Mouse (Mus musculus) embryonic facial prominence, embryonic 10.5 days (tissue): ENCODE measurements around the gene Tcn2. TPM values are rescaled to one million over a fixed set of nuclear protein-coding genes. Genes with fewer than 3 reads are reported as not detected.

ENCODE experiments used
- DNase-seq: peaks from one replicate; pipeline ENCODE4 v3.0.0-alpha.2; 2017; ENCODE audit warnings: low spot score
- H3K27ac ChIP-seq: fragments of 300-500 bp; sonication (generic); replicated peaks from 2 replicates; pipeline ENCODE4 v1.5.1; 2016; ENCODE audit warnings: mild to moderate bottlenecking
- H3K27me3 ChIP-seq: fragments of 300-500 bp; sonication (generic); replicated peaks from 2 replicates; pipeline ENCODE4 v1.6.1; 2016; ENCODE audit warnings: low read depth, mild to moderate bottlenecking; ENCODE audit not compliant: poor library complexity, severe bottlenecking
- H3K36me3 ChIP-seq: fragments of 300-500 bp; sonication (generic); replicated peaks from 2 replicates; pipeline ENCODE4 v1.6.1; 2016; ENCODE audit warnings: mild to moderate bottlenecking, moderate library complexity
- H3K4me1 ChIP-seq: fragments of 300-500 bp; sonication (generic); 2 replicates; pipeline ENCODE4 v1.6.1; 2016
- H3K4me3 ChIP-seq: fragments of 300-500 bp; sonication (generic); 2 replicates; pipeline ENCODE4 v1.5.1; 2016; ENCODE audit warnings: mild to moderate bottlenecking, moderate library complexity
- H3K9me3 ChIP-seq: fragments of 300-500 bp; sonication (generic); 2 replicates; pipeline ENCODE4 v1.6.1; 2016; ENCODE audit warnings: mild to moderate bottlenecking
- WGBS: fragments of 180-500 bp; shearing (Covaris S2); methylation state at CpG from one replicate; pipeline ENCODE4 v1.1.7; 2016; 5-methylcytosine and 5-hydroxymethylcytosine counted together
- polyA plus RNA-seq: library from polyadenylated mRNA; unstranded; fragments of >200 nt; fragmentation: Nextera tagmentation; extraction: Ambion mirVana; gene quantifications from 2 replicates; pipeline ENCODE4 v1.2.1, GENCODE M21; 2016

The Tcn2 gene
- polyA plus RNA-seq, 1 experiment from 2014 or later: 23.7 TPM

DNA sequence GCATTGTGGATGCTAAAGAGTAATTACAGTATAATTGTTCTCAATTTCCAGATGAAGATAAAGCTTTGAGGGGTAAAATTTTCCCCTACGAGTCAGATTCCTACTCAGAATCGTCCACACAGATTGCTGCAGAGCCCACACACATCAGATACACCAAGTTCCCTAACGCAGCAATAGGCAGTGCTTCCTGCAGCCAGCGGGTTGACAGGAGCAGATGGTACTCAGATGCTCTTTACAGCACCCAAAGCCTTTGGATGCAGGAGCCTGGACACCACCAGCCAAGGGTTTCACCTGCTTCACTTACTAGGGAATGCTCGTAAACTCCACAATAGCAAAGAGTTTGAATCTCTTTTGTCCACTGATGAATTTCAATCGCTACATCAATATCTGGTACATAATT lies 55.5 kb downstream of the Tcn2 start:
- Histone ChIP-seq H3K9me3 (no peaks in the 10 kb centered on the region), H3K27me3 (no peaks in the 10 kb centered on the region), H3K4me3 (no peak overlapping the region), H3K4me1 (no peaks in the 10 kb centered on the region), H3K27ac (no peak overlapping the region), H3K36me3 (no peaks in the 10 kb centered on the region)
- no peak for DNase-seq
- WGBS: 85% methylated on average over 6 of the region's 6 CpGs

Other genes with a start within 250 kb of the Tcn2 start
- 0.82 and 1.2 TPM in 2 replicates for gene Osbp2, start 68.3 kb downstream of the Tcn2 start, polyA plus RNA-seq
- 0.61 and 0.97 TPM in 2 replicates for gene 4921536K21Rik, start 37.1 kb downstream of the Tcn2 start, polyA plus RNA-seq
- 16.6 and 17.0 TPM in 2 replicates for gene Dusp18, start 36.9 kb downstream of the Tcn2 start, polyA plus RNA-seq
- gene Slc35e4, start 17.5 kb downstream of the Tcn2 start, polyA plus RNA-seq: 3.1 and 3.5 TPM in 2 replicates
- 108 and 119 TPM in 2 replicates for gene Pes1, start 31.8 kb upstream of the Tcn2 start, polyA plus RNA-seq
- 0.37 and 0.52 TPM in 2 replicates for gene 4930556J24Rik, start 44.6 kb upstream of the Tcn2 start, polyA plus RNA-seq
- 0.55 and 0.58 TPM in 2 replicates for gene Gal3st1, start 51.5 kb upstream of the Tcn2 start, polyA plus RNA-seq
- 0.29 TPM in 1 of 2 replicates, not detected in the other for gene Sec14l4, start 99.3 kb upstream of the Tcn2 start, polyA plus RNA-seq
- gene Sec14l3, start 132.7 kb upstream of the Tcn2 start, polyA plus RNA-seq: not detected in 2 replicates
- gene Mtfp1, start 163.3 kb upstream of the Tcn2 start, polyA plus RNA-seq: 14.6 and 15.6 TPM in 2 replicates
- gene Sec14l2, start 191.3 kb upstream of the Tcn2 start, polyA plus RNA-seq: 1.7 and 2.0 TPM in 2 replicates
- gene Rnf215, start 203.0 kb upstream of the Tcn2 start, polyA plus RNA-seq: 21.2 and 22.8 TPM in 2 replicates
- 7.2 and 8.0 TPM in 2 replicates for gene Ccdc157, start 228.1 kb upstream of the Tcn2 start, polyA plus RNA-seq
- gene Sf3a1, start 228.2 kb upstream of the Tcn2 start, polyA plus RNA-seq: 102 and 105 TPM in 2 replicates